Mouse (Mus musculus) lung, adult 2 months (tissue): ENCODE results near the gene Sp7.

Experiments used
- CTCF ChIP-seq: fragments of 200-500 bp; IDR thresholded peaks from 2 replicates; pipeline ENCODE4 v1.5.1; 2011; ENCODE audit warnings: mild to moderate bottlenecking, low read length, control low read depth; ENCODE audit not compliant: insufficient read depth
- POLR2A ChIP-seq: fragments of 200-500 bp; IDR thresholded peaks from 2 replicates; pipeline ENCODE4 v1.6.1; 2011; ENCODE audit warnings: low read depth, mild to moderate bottlenecking, control low read depth, low read length, borderline replicate concordance; ENCODE audit errors: extremely low read depth

DNA sequence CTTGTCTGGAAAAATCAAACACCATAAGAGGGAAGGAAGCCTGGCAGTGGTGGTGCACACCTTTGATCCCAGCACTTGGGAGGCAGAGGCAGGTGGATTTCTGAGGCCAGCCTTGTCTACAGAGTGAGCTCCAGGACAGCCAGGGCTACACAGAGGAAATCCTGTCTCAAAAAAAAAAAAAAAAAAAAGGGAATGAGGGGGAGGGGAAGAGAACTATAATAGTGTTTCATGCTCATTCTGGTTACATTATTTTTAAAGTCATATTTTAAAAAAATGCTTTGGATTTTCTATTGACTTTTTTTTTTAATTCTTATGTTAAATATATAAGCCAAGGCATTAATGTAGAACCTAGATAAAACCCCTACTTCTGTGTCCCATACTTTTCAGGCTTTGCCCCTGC, 46.7 kb upstream of the Sp7 start:
- no peak for TF ChIP-seq POLR2A
- TF ChIP-seq CTCF: no peak
